Mouse (Mus musculus): Measurements from ENCODE around the gene Eid2b. TPM values are rescaled to one million over a fixed set of nuclear protein-coding genes. Genes with fewer than 3 reads are reported as not detected.
A peak's percentile ranks its signal among the peaks of the same experiment; 100 is the strongest.
"Not testable (repeated sequence)": the region's sequence is repeated elsewhere in the genome, so short reads cannot be mapped to it uniquely, and the experiment has no call there.

Eid2b gene
- 15.4 and 17.3 TPM in 2 replicates for polyA plus RNA-seq (2014; fragmentation: Nextera tagmentation; extraction: Ambion mirVana)

DNA sequence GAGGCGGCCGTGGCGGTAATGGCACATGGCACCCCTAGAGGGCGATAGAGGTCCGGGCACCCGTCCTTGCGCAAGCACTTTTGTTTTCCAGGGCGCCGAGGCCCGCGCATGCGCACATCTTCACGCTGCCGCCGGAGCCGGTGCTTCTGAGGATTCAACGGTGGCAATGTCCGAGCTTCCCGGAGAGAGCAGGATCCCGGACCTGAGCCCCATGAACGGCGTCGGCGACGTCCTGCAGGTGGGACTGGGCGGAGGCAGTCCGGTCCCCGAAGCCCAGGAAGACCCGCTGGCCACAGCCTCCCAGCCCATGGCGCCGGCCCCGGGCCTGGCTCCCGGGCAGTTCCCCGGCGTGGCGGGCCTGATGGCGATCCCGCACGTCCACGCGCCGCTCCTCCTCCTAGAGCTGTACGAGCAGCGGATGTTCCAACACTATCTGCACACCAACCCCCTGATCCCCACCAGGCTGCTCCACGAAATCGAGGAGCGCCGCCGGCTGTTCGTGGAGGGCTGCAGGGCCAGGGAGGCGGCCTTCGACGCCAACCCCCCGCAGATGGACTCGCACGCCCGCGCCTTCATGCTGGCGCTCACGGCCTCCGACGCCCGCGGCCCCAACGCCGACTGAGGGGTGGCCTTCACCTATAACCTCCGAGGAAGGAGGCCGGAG, at the start of gene Eid2b:
TSS of gene Eid2b (plus strand) at position 125 of the 664 bp plus-strand sequence.
- no peaks in the 10 kb centered on the region for H3K27me3 ChIP-seq (ENCODE audit: control insufficient read depth, insufficient read depth, low read length)
- peak; percentile 80 for ATAC-seq (replicated peaks; ENCODE audit: low FRiP score)
- 3% methylated on average over 68 of the region's 68 CpGs for WGBS
- peak within 1 kb of the TSS; percentile 37; the same call in 1 of the 2 replicates for H3K27ac ChIP-seq (ENCODE audit: low read depth, low read length)
- DNase-seq (ENCODE audit: low spot score), result peak; percentile 97
- peak within 1 kb of the TSS; percentile 93 for H3K9ac ChIP-seq (ENCODE audit: low read length)
- H3K4me3 ChIP-seq (ENCODE audit: low read depth, low read length), result peak within 1 kb of the TSS; percentile 61
- peak within 1 kb of the TSS; percentile 83 for H3K4me2 ChIP-seq (ENCODE audit: low read depth, low read length, severe bottlenecking)
- H3K4me1 ChIP-seq (replicated peaks; ENCODE audit: control insufficient read depth, insufficient read depth, low read length), result peaks cover 3% of the 10 kb centered on the region; the same call in 1 of the 2 replicates
- H3K36me3 ChIP-seq (ENCODE audit: control insufficient read depth, insufficient read depth, low read length), result no peaks in the 10 kb centered on the region
- H3K9me3 ChIP-seq (ENCODE audit: control insufficient read depth, low read length), result no peaks in the 10 kb centered on the region

DNA sequence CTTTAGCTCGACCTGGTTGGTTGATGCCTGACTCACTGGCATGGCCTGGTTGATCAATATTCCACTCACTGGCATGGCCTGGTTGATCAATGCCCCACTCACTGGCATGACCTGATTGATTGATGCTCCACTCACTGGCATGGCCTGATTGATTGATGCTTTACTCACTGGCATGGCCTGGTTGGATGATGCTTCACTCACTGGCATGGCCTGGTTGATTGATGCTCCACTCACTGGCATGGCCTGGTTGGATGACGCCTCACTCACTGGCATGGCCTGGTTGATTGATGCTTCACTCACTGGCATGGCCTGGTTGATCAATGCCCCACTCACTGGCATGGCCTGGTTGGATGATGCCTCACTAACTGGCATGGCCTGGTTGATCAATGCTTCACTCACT, 33.6 kb upstream of the Eid2b start:
- not testable (repeated sequence) for H3K27ac ChIP-seq (ENCODE audit: low read depth, low read length); H3K4me2 ChIP-seq (ENCODE audit: low read depth, low read length, severe bottlenecking); ATAC-seq (replicated peaks; ENCODE audit: low FRiP score); DNase-seq (ENCODE audit: low spot score); H3K9me3 ChIP-seq (ENCODE audit: control insufficient read depth, low read length); H3K4me1 ChIP-seq (replicated peaks; ENCODE audit: control insufficient read depth, insufficient read depth, low read length); H3K36me3 ChIP-seq (ENCODE audit: control insufficient read depth, insufficient read depth, low read length); H3K27me3 ChIP-seq (ENCODE audit: control insufficient read depth, insufficient read depth, low read length); H3K4me3 ChIP-seq (ENCODE audit: low read depth, low read length); H3K9ac ChIP-seq (ENCODE audit: low read length)
- WGBS, result 84% methylated on average over 2 of the region's 2 CpGs

DNA sequence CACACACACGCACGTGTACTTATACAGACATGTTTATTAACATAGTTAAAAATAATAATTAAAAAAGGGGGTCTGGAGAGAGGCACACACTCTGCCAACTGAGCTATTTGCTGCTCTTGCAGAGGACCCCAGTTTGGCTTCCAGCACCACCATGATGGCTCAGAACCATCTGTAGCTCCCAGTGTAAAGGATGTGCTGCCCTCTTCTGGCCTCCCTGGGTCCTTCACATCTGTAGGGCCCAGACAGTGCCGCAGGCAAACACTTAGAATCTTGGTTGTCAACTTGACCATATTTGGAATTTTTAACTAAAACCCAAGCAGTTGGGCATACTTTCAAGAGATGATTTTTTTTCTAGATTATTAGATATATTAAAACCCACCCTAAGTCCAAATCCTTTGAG, 28.6 kb upstream of the Eid2b start:
- no peak overlapping the region for H3K4me3 ChIP-seq (ENCODE audit: low read depth, low read length)
- H3K27me3 ChIP-seq (ENCODE audit: control insufficient read depth, insufficient read depth, low read length), result no peaks in the 10 kb centered on the region
- 90% methylated on average over 3 of the region's 3 CpGs for WGBS
- no peak overlapping the region for H3K27ac ChIP-seq (ENCODE audit: low read depth, low read length)
- no peaks in the 10 kb centered on the region for H3K4me1 ChIP-seq (replicated peaks; ENCODE audit: control insufficient read depth, insufficient read depth, low read length)
- no peak overlapping the region for H3K4me2 ChIP-seq (ENCODE audit: low read depth, low read length, severe bottlenecking)
- H3K36me3 ChIP-seq (ENCODE audit: control insufficient read depth, insufficient read depth, low read length), result no peaks in the 10 kb centered on the region
- H3K9ac ChIP-seq (ENCODE audit: low read length), result no peak overlapping the region
- H3K9me3 ChIP-seq (ENCODE audit: control insufficient read depth, low read length), result no peaks in the 10 kb centered on the region
- ATAC-seq (replicated peaks; ENCODE audit: low FRiP score) (no peak), DNase-seq (ENCODE audit: low spot score) (no peak)

DNA sequence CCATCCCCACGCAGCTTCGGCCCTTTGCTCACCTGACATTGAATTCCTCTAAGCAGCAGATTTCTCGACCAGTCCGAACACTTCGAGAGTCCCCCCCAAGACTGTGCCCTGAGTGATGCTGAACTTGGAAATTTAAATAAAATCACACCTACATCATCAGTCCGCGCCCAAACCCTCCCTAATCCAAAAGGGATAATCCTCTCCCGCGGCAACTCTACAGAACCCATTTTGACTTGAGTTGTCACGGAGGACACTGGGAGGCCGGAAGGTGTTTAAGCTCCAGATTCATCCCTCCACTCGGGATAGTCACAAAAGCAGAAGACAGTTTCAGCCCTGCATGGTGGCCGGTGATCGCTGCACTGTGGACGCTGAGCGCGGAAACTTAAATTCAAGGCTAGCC, 25.6 kb upstream of the Eid2b start:
- Histone ChIP-seq H3K27ac (ENCODE audit: low read depth, low read length) (no peak overlapping the region), H3K27me3 (ENCODE audit: control insufficient read depth, insufficient read depth, low read length) (no peaks in the 10 kb centered on the region), H3K4me1 (replicated peaks; ENCODE audit: control insufficient read depth, insufficient read depth, low read length) (no peaks in the 10 kb centered on the region), H3K4me2 (ENCODE audit: low read depth, low read length, severe bottlenecking) (no peak overlapping the region), H3K9ac (ENCODE audit: low read length) (no peak overlapping the region), H3K9me3 (ENCODE audit: control insufficient read depth, low read length) (peaks cover 3% of the 10 kb centered on the region; the same call in 1 of the 2 replicates), H3K36me3 (ENCODE audit: control insufficient read depth, insufficient read depth, low read length) (no peaks in the 10 kb centered on the region), H3K4me3 (ENCODE audit: low read depth, low read length) (no peak overlapping the region)
- ATAC-seq (replicated peaks; ENCODE audit: low FRiP score) (no peak), DNase-seq (ENCODE audit: low spot score) (no peak)
- 93% methylated on average over 17 of the region's 17 CpGs for WGBS

DNA sequence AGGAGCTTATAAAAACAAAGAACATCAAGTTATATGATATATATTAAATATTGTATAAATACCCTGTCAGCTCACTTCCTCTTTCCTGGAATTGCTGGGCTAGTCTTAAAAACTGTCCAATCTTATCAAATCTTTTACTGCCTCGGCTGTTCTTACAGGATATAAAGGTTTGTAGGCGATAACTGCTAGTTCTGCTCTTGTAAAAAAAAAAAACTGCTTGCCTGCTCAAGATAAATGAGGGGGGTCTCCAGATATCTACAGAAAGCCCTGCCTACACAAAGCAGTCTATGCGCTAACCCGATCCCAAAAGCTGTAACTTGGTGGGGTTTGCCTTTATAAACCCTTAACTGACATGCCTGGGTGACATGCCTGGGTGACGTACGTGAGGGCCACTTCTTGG, 22.9 kb upstream of the Eid2b start:
- Histone ChIP-seq H3K4me1 (replicated peaks; ENCODE audit: control insufficient read depth, insufficient read depth, low read length) (no peaks in the 10 kb centered on the region), H3K4me2 (ENCODE audit: low read depth, low read length, severe bottlenecking) (no peak overlapping the region), H3K27ac (ENCODE audit: low read depth, low read length) (no peak overlapping the region), H3K27me3 (ENCODE audit: control insufficient read depth, insufficient read depth, low read length) (no peaks in the 10 kb centered on the region), H3K9me3 (ENCODE audit: control insufficient read depth, low read length) (peaks cover 3% of the 10 kb centered on the region; the same call in 1 of the 2 replicates), H3K4me3 (ENCODE audit: low read depth, low read length) (no peak overlapping the region), H3K36me3 (ENCODE audit: control insufficient read depth, insufficient read depth, low read length) (no peaks in the 10 kb centered on the region), H3K9ac (ENCODE audit: low read length) (no peak overlapping the region)
- DNase-seq (ENCODE audit: low spot score), result no peak
- WGBS, result 91% methylated on average over 6 of the region's 6 CpGs
- no peak for ATAC-seq (replicated peaks; ENCODE audit: low FRiP score)

DNA sequence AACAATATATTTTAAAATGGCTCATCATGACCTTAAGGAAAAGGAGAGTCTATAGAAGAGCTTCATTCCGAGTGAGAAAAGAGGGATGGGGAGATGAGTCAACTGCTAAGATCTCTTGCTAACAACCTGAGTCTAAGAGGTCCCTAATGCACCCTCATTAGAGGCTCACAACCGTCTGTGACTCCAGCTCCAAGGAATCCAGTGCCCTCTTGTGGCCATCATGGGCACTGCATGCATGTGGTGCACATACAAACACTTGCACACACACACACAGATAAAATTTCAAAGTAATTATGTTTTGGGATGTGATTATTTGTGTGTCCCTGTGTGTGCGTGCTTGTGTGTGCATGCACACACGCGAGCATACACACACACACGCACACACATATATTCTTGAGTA, 22.1 kb upstream of the Eid2b start:
- no peak for ATAC-seq (replicated peaks; ENCODE audit: low FRiP score)
- WGBS, result 74% methylated on average over 6 of the region's 6 CpGs
- no peak overlapping the region for H3K27ac ChIP-seq (ENCODE audit: low read depth, low read length)
- no peak overlapping the region for H3K4me3 ChIP-seq (ENCODE audit: low read depth, low read length)
- no peak overlapping the region for H3K9ac ChIP-seq (ENCODE audit: low read length)
- DNase-seq (ENCODE audit: low spot score), result peak; percentile 47
- no peaks in the 10 kb centered on the region for H3K27me3 ChIP-seq (ENCODE audit: control insufficient read depth, insufficient read depth, low read length)
- H3K9me3 ChIP-seq (ENCODE audit: control insufficient read depth, low read length), result peaks cover 3% of the 10 kb centered on the region; the same call in 1 of the 2 replicates
- H3K4me1 ChIP-seq (replicated peaks; ENCODE audit: control insufficient read depth, insufficient read depth, low read length), result no peaks in the 10 kb centered on the region
- no peak overlapping the region for H3K4me2 ChIP-seq (ENCODE audit: low read depth, low read length, severe bottlenecking)
- H3K36me3 ChIP-seq (ENCODE audit: control insufficient read depth, insufficient read depth, low read length), result no peaks in the 10 kb centered on the region

DNA sequence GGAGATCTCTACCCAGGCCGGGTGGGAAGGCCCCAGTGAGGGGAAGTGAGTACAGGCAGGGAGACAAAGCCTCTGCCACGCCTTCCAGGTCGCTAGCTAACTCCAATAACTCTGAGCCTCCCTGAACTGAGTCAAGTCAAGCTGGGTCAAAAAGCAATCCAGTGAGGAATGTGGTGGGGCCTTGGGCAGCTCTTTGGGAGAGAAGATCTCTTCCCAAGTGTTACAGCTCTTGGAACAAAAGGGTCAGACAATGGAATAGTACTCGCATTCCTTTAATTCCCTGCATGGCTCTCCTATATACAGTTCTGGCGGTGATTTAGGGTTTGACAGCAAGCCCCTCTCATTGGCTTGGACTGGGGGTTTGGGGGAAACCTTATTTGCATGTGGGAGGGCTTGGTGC, 14.7 kb upstream of the Eid2b start:
- Histone ChIP-seq H3K36me3 (ENCODE audit: control insufficient read depth, insufficient read depth, low read length) (no peaks in the 10 kb centered on the region), H3K27me3 (ENCODE audit: control insufficient read depth, insufficient read depth, low read length) (no peaks in the 10 kb centered on the region), H3K9ac (ENCODE audit: low read length) (no peak overlapping the region), H3K4me1 (replicated peaks; ENCODE audit: control insufficient read depth, insufficient read depth, low read length) (no peaks in the 10 kb centered on the region), H3K4me2 (ENCODE audit: low read depth, low read length, severe bottlenecking) (no peak overlapping the region), H3K4me3 (ENCODE audit: low read depth, low read length) (no peak overlapping the region), H3K27ac (ENCODE audit: low read depth, low read length) (no peak overlapping the region), H3K9me3 (ENCODE audit: control insufficient read depth, low read length) (no peaks in the 10 kb centered on the region)
- ATAC-seq (replicated peaks; ENCODE audit: low FRiP score), result no peak
- 45% methylated on average over 5 of the region's 5 CpGs for WGBS
- no peak for DNase-seq (ENCODE audit: low spot score)

DNA sequence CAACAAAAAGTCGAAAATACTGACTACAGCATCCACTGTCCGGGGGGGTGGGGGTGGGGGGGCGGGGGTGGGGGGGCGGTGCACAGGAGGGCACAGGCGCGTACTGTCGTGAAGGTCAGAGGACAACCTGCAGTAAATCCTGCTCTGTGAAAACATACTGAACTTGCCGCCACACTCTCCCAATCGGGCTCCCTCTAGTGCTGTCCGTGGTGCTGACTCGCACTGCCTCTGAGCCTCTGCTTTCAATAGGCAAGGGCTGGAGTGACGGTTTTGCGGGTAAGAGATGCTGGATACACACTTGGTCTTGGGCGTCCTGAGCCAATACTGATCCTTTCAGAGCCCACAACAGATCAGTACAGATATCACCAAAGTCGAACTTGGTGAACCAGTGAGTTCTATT, 13.8 kb upstream of the Eid2b start:
- no peaks in the 10 kb centered on the region for H3K27me3 ChIP-seq (ENCODE audit: control insufficient read depth, insufficient read depth, low read length)
- H3K9ac ChIP-seq (ENCODE audit: low read length), result no peak overlapping the region
- DNase-seq (ENCODE audit: low spot score), result peak; percentile 84
- H3K4me1 ChIP-seq (replicated peaks; ENCODE audit: control insufficient read depth, insufficient read depth, low read length), result 0 out of 2 replicates have a peak, but pooled peaks cover 2% of the 10 kb centered on the region
- no peaks in the 10 kb centered on the region for H3K36me3 ChIP-seq (ENCODE audit: control insufficient read depth, insufficient read depth, low read length)
- no peak overlapping the region for H3K27ac ChIP-seq (ENCODE audit: low read depth, low read length)
- no peak overlapping the region for H3K4me3 ChIP-seq (ENCODE audit: low read depth, low read length)
- no peak for ATAC-seq (replicated peaks; ENCODE audit: low FRiP score)
- WGBS, result 7% methylated on average over 15 of the region's 15 CpGs
- no peak overlapping the region for H3K4me2 ChIP-seq (ENCODE audit: low read depth, low read length, severe bottlenecking)
- no peaks in the 10 kb centered on the region for H3K9me3 ChIP-seq (ENCODE audit: control insufficient read depth, low read length)

DNA sequence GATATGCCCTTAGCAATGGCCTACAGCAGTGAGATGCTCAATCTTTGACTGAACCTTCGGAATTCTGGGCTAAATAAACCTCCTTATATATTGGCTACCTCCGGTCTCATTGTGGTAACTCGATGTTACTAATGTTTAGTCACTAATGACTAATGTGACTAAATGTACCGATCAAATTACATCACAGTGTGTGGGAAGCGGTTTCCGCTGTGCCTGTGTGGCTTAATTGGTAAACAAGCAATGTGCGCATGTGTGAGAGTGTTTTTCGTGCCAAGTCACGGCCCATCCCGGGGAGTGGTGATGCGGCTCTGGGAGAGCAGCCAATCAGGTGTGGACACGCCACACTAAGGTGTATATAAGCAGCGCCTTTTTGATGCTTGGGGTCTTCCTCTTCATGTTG, 12.1 kb upstream of the Eid2b start:
- 0 out of 2 replicates have a peak, but pooled peaks cover 2% of the 10 kb centered on the region for H3K4me1 ChIP-seq (replicated peaks; ENCODE audit: control insufficient read depth, insufficient read depth, low read length)
- no peak overlapping the region for H3K27ac ChIP-seq (ENCODE audit: low read depth, low read length)
- H3K9ac ChIP-seq (ENCODE audit: low read length), result no peak overlapping the region
- no peak for ATAC-seq (replicated peaks; ENCODE audit: low FRiP score)
- DNase-seq (ENCODE audit: low spot score), result no peak
- no peak overlapping the region for H3K4me3 ChIP-seq (ENCODE audit: low read depth, low read length)
- no peak overlapping the region for H3K4me2 ChIP-seq (ENCODE audit: low read depth, low read length, severe bottlenecking)
- 91% methylated on average over 13 of the region's 13 CpGs for WGBS
- H3K9me3 ChIP-seq (ENCODE audit: control insufficient read depth, low read length), result no peaks in the 10 kb centered on the region; the same call in 1 of the 2 replicates
- peaks cover 2% of the 10 kb centered on the region; the same call in 1 of the 2 replicates for H3K36me3 ChIP-seq (ENCODE audit: control insufficient read depth, insufficient read depth, low read length)
- no peaks in the 10 kb centered on the region for H3K27me3 ChIP-seq (ENCODE audit: control insufficient read depth, insufficient read depth, low read length)
